In genomic region chr8:106626096-106626865, GRCm38 (mm10) we compare ENCODE assay signal across 20 mouse cellular contexts. TPM values are rescaled to one million over a fixed set of nuclear protein-coding genes. Genes with fewer than 3 reads are reported as not detected.
DNase-seq lines count a peak whose midpoint lies in the region; ATAC-seq and TF ChIP-seq lines count a peak whose summit lies in the region.
"Had no signal": no experiment of that assay in that cellular context is flagged by ENCODE, and none has a peak within 500 bp of the region (broad histone marks: within the 10 kb centered on the region; RNA-seq: fewer than 3 reads in every experiment).

No protein-coding gene starts in this region.

- no peak overlapping the region for H3K4me2 ChIP-seq in lung, embryonic 14.5 days
- no peak overlapping the region for H3K4me2 ChIP-seq in CH12.LX (ENCODE audit: insufficient read depth, low read depth, poor library complexity, severe bottlenecking)
- no peak overlapping the region for H3K4me2 ChIP-seq in stomach, embryonic 16.5 days (ENCODE audit: low read depth, low read length)
- H3K4me2 ChIP-seq: heart, embryonic 12.5 days; hindbrain, embryonic 14.5 days had no signal

- H3K36me3 ChIP-seq in lung, embryonic 14.5 days (ENCODE audit: insufficient read depth), result no peaks in the 10 kb centered on the region
- no peaks in the 10 kb centered on the region for H3K36me3 ChIP-seq in CH12.LX (replicated peaks in 1 of 2; ENCODE audit: control insufficient read depth in 1 of 2, insufficient read depth in 1 of 2, low read length in 1 of 2)
- no peaks in the 10 kb centered on the region for H3K36me3 ChIP-seq in stomach, embryonic 16.5 days (ENCODE audit: control insufficient read depth, insufficient read depth, low read length)
- H3K36me3 ChIP-seq: embryonic facial prominence, embryonic 10.5 days; forebrain, embryonic 10.5 days; heart, embryonic 12.5 days; hindbrain, embryonic 10.5 days had no signal

- no peaks in the 10 kb centered on the region for H3K79me2 ChIP-seq in CH12.LX (replicated peaks; ENCODE audit: control insufficient read depth, extremely low read depth, insufficient read depth, poor library complexity, severe bottlenecking)

- TF ChIP-seq CTCF in lung, embryonic 14.5 days (IDR thresholded peaks at IDR 0.05; ENCODE audit: low read depth), result no peak
- no peak for TF ChIP-seq CTCF in lung, adult 2 months (IDR thresholded peaks at IDR 0.05; ENCODE audit: insufficient read depth, low read length)
- TF ChIP-seq CTCF in CH12.LX (conservative IDR thresholded peaks at IDR 0.05 in 1 of 2, IDR thresholded peaks at IDR 0.05 in 1 of 2; ENCODE audit: low read depth in 2 of 2, low read length in 2 of 2), result no peak
- TF ChIP-seq CTCF in Patski (IDR thresholded peaks at IDR 0.05), result no peak

- peak overlapping the region; percentile 3; the same call in 1 of the 2 replicates for H3K27ac ChIP-seq in lung, embryonic 14.5 days (ENCODE audit: low read depth)
- H3K27ac ChIP-seq in CH12.LX (ENCODE audit: insufficient read depth, low read depth), result no peak overlapping the region
- 0 out of 2 replicates have a peak overlapping the region, but pooled peaks have one; percentile 19 for H3K27ac ChIP-seq in stomach, embryonic 16.5 days (ENCODE audit: low read length)
- H3K27ac ChIP-seq: embryonic facial prominence, embryonic 10.5 days; forebrain, embryonic 10.5 days; hindbrain, embryonic 10.5 days; hindbrain, embryonic 14.5 days had no signal

- no peak for DNase-seq in lung, embryonic 14.5 days
- no peak for DNase-seq in lung, adult 2 months
- no peak for DNase-seq in CH12.LX (ENCODE audit: extremely low read depth)
- no peak for DNase-seq in Patski (ENCODE audit: low read depth, low spot score)
- no peak for DNase-seq in left cerebral cortex, adult 8-10 months (ENCODE audit: low spot score in 2 of 2)
- DNase-seq: adrenal gland, postnatal 10 days; B cell, adult 2 months; cerebellum, adult 11 months; cerebellum, adult 9-10 months; cerebellum, postnatal 36 days had no signal

- WGBS in lung, embryonic 14.5 days, result 56% methylated on average over 9 of the region's 9 CpGs
- WGBS in lung, adult 2 months, result 42% methylated on average over 9 of the region's 9 CpGs
- 50% methylated on average over 9 of the region's 9 CpGs for WGBS in stomach, embryonic 16.5 days

- dilution Hi-C loops in CH12.LX (cut with MboI; ENCODE audit: extremely low pct_ligation_motif_present, extremely low pct_unique_long_range_greater_than_20kb, low sequenced_read_pairs), result no loop called here

- H3K27me3 ChIP-seq in lung, embryonic 14.5 days (ENCODE audit: insufficient read depth, low read length), result no peaks in the 10 kb centered on the region
- H3K27me3 ChIP-seq in CH12.LX (replicated peaks) (no peaks in the 10 kb centered on the region), Patski (no peaks in the 10 kb centered on the region)
- H3K27me3 ChIP-seq in stomach, embryonic 16.5 days (ENCODE audit: control insufficient read depth, insufficient read depth, low read length), result no peaks in the 10 kb centered on the region

- TF ChIP-seq EP300 in CH12.LX (IDR thresholded peaks at IDR 0.05; ENCODE audit: low read length), result no peak

- TF ChIP-seq RAD21 in CH12.LX (IDR thresholded peaks at IDR 0.05; ENCODE audit: low read depth, low read length), result no peak

- no peak overlapping the region for H3K9ac ChIP-seq in lung, embryonic 14.5 days
- no peak overlapping the region for H3K9ac ChIP-seq in CH12.LX (ENCODE audit: insufficient read depth, low read depth)
- no peak overlapping the region for H3K9ac ChIP-seq in stomach, embryonic 16.5 days (ENCODE audit: low read length)
- H3K9ac ChIP-seq: heart, embryonic 12.5 days; hindbrain, embryonic 14.5 days had no signal

- in situ Hi-C loops in CH12.LX (cut with MboI; ENCODE audit: low pct_ligation_motif_present, low pct_unique_long_range_greater_than_20kb, low sequenced_read_pairs) (no loop called here), Patski (cut with MboI; ENCODE audit: low pct_unique_long_range_greater_than_20kb) (no loop called here)

- CTCF ChIA-PET in Patski (lab: Charles Lee), result interaction anchor here (0.9 to 1.6 kb wide), 5 partner anchors 14 to 65 kb away, joined by 3 to 7 read pairs (median 5); no protein-coding TSS in a partner anchor

- H3K4me1 ChIP-seq in lung, embryonic 14.5 days (ENCODE audit: insufficient read depth), result no peaks in the 10 kb centered on the region; the same call in 1 of the 2 replicates
- H3K4me1 ChIP-seq in lung, adult 2 months (ENCODE audit: control insufficient read depth, insufficient read depth, low read length), result peaks cover 12% of the 10 kb centered on the region
- no peaks in the 10 kb centered on the region for H3K4me1 ChIP-seq in CH12.LX (ENCODE audit: control insufficient read depth in 1 of 2, insufficient read depth in 2 of 2)
- H3K4me1 ChIP-seq in stomach, embryonic 16.5 days (ENCODE audit: control insufficient read depth, insufficient read depth, low read length), result peaks cover 16% of the 10 kb centered on the region

- no peak for TF ChIP-seq POLR2A in lung, adult 2 months (IDR thresholded peaks at IDR 0.05; ENCODE audit: borderline replicate concordance, extremely low read depth, low read depth, low read length)
- TF ChIP-seq POLR2A in CH12.LX (IDR thresholded peaks at IDR 0.05; ENCODE audit: low read depth, low read length), result no peak

- ATAC-seq in lung, embryonic 14.5 days (ENCODE audit: insufficient read depth), result no peak
- peak; percentile 26 for ATAC-seq in Patski
- ATAC-seq in stomach, embryonic 16.5 days (ENCODE audit: insufficient read depth, low FRiP score), result no peak
- no peak for ATAC-seq in erythroblast, adult 5-6 weeks (replicated peaks; ENCODE audit: low FRiP score, poor library complexity, severe bottlenecking)
- ATAC-seq: CD4-positive, CD25-positive, alpha-beta regulatory T cell, adult 4 months; forebrain, embryonic 14.5 days had no signal

- POLR2A ChIA-PET in Patski (lab: Charles Lee), result interaction anchor here (1.3 kb wide), 1 partner anchor 37 kb away, joined by 3 read pairs; no protein-coding TSS in a partner anchor

- H3K4me3 ChIP-seq in lung, embryonic 14.5 days (ENCODE audit: low read depth, low read length), result no peak overlapping the region
- no peak overlapping the region for H3K4me3 ChIP-seq in lung, adult 2 months (replicated peaks; ENCODE audit: extremely low read depth, low read depth, low read length)
- no peak overlapping the region for H3K4me3 ChIP-seq in CH12.LX (replicated peaks in 1 of 3; ENCODE audit: low read depth in 2 of 3, low read length in 2 of 3, poor library complexity in 1 of 3)
- H3K4me3 ChIP-seq in stomach, embryonic 16.5 days (replicated peaks; ENCODE audit: low read length), result no peak overlapping the region
- H3K4me3 ChIP-seq: embryonic facial prominence, embryonic 10.5 days; erythroblast, embryonic 14.5 days; forebrain, embryonic 10.5 days; heart, embryonic 12.5 days; hindbrain, embryonic 10.5 days had no signal

- no peaks in the 10 kb centered on the region for H3K9me3 ChIP-seq in lung, embryonic 14.5 days (ENCODE audit: low read depth, low read length)
- no peaks in the 10 kb centered on the region for H3K9me3 ChIP-seq in CH12.LX (replicated peaks; ENCODE audit: low read length)
- H3K9me3 ChIP-seq in stomach, embryonic 16.5 days (replicated peaks; ENCODE audit: control insufficient read depth, low read length), result no peaks in the 10 kb centered on the region
- H3K9me3 ChIP-seq: embryonic facial prominence, embryonic 10.5 days; forebrain, embryonic 10.5 days; heart, embryonic 12.5 days; hindbrain, embryonic 10.5 days had no signal

TF ChIP-seq in CH12.LX, 34 proteins besides CTCF, POLR2A, EP300 and RAD21:
- no peak for TF ChIP-seq SMC3 (IDR thresholded peaks at IDR 0.05; ENCODE audit: low read depth, low read length)
- TF ChIP-seq SIN3A (IDR thresholded peaks at IDR 0.05; ENCODE audit: low read length), result no peak
- TF ChIP-seq BHLHE40 (IDR thresholded peaks at IDR 0.05; ENCODE audit: low read depth, low read length), result 0 out of 2 replicates have a peak, but pooled peaks have one; percentile 18

RNA-seq across cellular contexts. Expression of gene Cdh1, which starts 23.1 kb away (rescaled TPM):
- 85.3 and 89.8 TPM in 2 replicates for polyA plus RNA-seq in lung, embryonic 14.5 days (2014; fragmentation: Nextera tagmentation; extraction: Ambion mirVana)
- 124 and 140 TPM in 2 replicates for polyA plus RNA-seq in lung, adult 2 months (2012; rRNA removed)
- 0.13 TPM in 1 of 2 replicates, not detected in the other for total RNA-seq in CH12.LX (2012; rRNA removed)
- not detected in 2 replicates for total RNA-seq in CH12.LX (2014; rRNA removed)
- polyA plus RNA-seq in CH12.LX (2012; ENCODE audit: insufficient read length, low read depth), result not detected in 2 replicates
- 8.0 TPM for polyA plus RNA-seq in Patski (2021)
- polyA plus RNA-seq in stomach, embryonic 16.5 days (2015; fragmentation: Nextera tagmentation; extraction: Ambion mirVana), result 215 and 267 TPM in 2 replicates
- 1 to 10 TPM; 1.9 to 2.9 (median 2.3) TPM for total RNA-seq in left cerebral cortex, adult 8-10 months (2022)
- total RNA-seq in erythroblast, adult 5-6 weeks (2015; ENCODE audit: low replicate concordance), result 0.96 and 2.9 TPM in 2 replicates
- 0.84 and 1.2 TPM in 2 replicates for total RNA-seq in erythroblast, adult 5-6 weeks (2017; ENCODE audit: low replicate concordance)
- polyA plus RNA-seq: erythroblast, embryonic 14.5 days had no signal

RNA-seq across cellular contexts. Expression of gene Gm10073, which starts 53.0 kb away (rescaled TPM):
- polyA plus RNA-seq in lung, embryonic 14.5 days (2014; fragmentation: Nextera tagmentation; extraction: Ambion mirVana), result 10.1 and 11.4 TPM in 2 replicates
- 21.8 and 38.0 TPM in 2 replicates for polyA plus RNA-seq in lung, adult 2 months (2012; rRNA removed)
- total RNA-seq in CH12.LX (2012; rRNA removed), result 94.9 and 117 TPM in 2 replicates
- total RNA-seq in CH12.LX (2014; rRNA removed), result 185 and 224 TPM in 2 replicates
- 21.6 and 21.7 TPM in 2 replicates for polyA plus RNA-seq in CH12.LX (2012; ENCODE audit: insufficient read length, low read depth)
- polyA plus RNA-seq in Patski (2021), result 34.6 TPM
- 13.4 and 26.5 TPM in 2 replicates for polyA plus RNA-seq in stomach, embryonic 16.5 days (2015; fragmentation: Nextera tagmentation; extraction: Ambion mirVana)
- total RNA-seq in left cerebral cortex, adult 8-10 months (2022), result 100 to 1,000 TPM in 1 of 4 experiments, 10 to 100 TPM in 3; 92.7 to 111 (median 96.1) TPM
- 20.6 and 31.1 TPM in 2 replicates for total RNA-seq in erythroblast, adult 5-6 weeks (2015; ENCODE audit: low replicate concordance)
- total RNA-seq in erythroblast, adult 5-6 weeks (2017; ENCODE audit: low replicate concordance), result not detected in 2 replicates

RNA-seq across cellular contexts. Expression of gene Tango6, which starts 56.6 kb away (rescaled TPM):
- polyA plus RNA-seq in lung, embryonic 14.5 days (2014; fragmentation: Nextera tagmentation; extraction: Ambion mirVana), result 11.6 and 12.6 TPM in 2 replicates
- polyA plus RNA-seq in lung, adult 2 months (2012; rRNA removed), result 4.3 and 5.9 TPM in 2 replicates
- total RNA-seq in CH12.LX (2012; rRNA removed) (4.3 and 4.5 TPM in 2 replicates), CH12.LX (2014; rRNA removed) (2.1 and 2.9 TPM in 2 replicates)
- polyA plus RNA-seq in CH12.LX (2012; ENCODE audit: insufficient read length, low read depth) (5.6 and 6.4 TPM in 2 replicates), Patski (2021) (10.3 TPM)
- 8.6 and 9.4 TPM in 2 replicates for polyA plus RNA-seq in stomach, embryonic 16.5 days (2015; fragmentation: Nextera tagmentation; extraction: Ambion mirVana)
- total RNA-seq in left cerebral cortex, adult 8-10 months (2022), result 1 to 10 TPM; 6.3 to 7.3 (median 7.0) TPM
- 0.84 and 3.5 TPM in 2 replicates for total RNA-seq in erythroblast, adult 5-6 weeks (2015; ENCODE audit: low replicate concordance)
- 0.42 and 2.0 TPM in 2 replicates for total RNA-seq in erythroblast, adult 5-6 weeks (2017; ENCODE audit: low replicate concordance)
